In genomic region chr16:65718791-65719472, GRCm38 (mm10) we compare ENCODE assay signal across 20 mouse cellular contexts.
DNase-seq lines count a peak whose midpoint lies in the region; ATAC-seq and TF ChIP-seq lines count a peak whose summit lies in the region.
"Had no signal": no experiment of that assay in that cellular context is flagged by ENCODE, and none has a peak within 500 bp of the region (broad histone marks: within the 10 kb centered on the region; RNA-seq: fewer than 3 reads in every experiment).

No protein-coding gene starts in this region.

- DNase-seq in kidney, adult 18-20 months: no peak
- DNase-seq in ovary, postnatal 36 days (ENCODE audit: low spot score): peak; percentile 4
- DNase-seq in ovary, postnatal 14 days (ENCODE audit: low spot score): no peak
- peak; percentile 52 to 60 for DNase-seq in adrenal gland, postnatal 36 days
- DNase-seq in left cerebral cortex, adult 11 months (ENCODE audit: low spot score): no peak
- DNase-seq: B cell, adult 2 months; cerebellum, adult 9-10 months; gastrocnemius, adult 2 months; layer of hippocampus, postnatal 36 days; liver, embryonic 13.5 days; lung, postnatal 10 days; right cerebral cortex, postnatal 4 days; thymus, postnatal 25 days had no signal

- 46% methylated on average over 6 of the region's 6 CpGs for WGBS in kidney, embryonic 14.5 days

- peak; percentile 77; the same call in 1 of the 2 replicates for ATAC-seq in kidney, embryonic 14.5 days (ENCODE audit: low FRiP score, low TSS enrichment)
- ATAC-seq in monocyte, adult 5-6 weeks (replicated peaks; ENCODE audit: insufficient number of reproducible peaks, low FRiP score, low TSS enrichment, poor library complexity, severe bottlenecking): no peak
- ATAC-seq: midbrain, embryonic 13.5 days had no signal

- no peaks in the 10 kb centered on the region for H3K36me3 ChIP-seq in kidney, embryonic 14.5 days (ENCODE audit: control insufficient read depth, insufficient read depth, low read length)
- H3K36me3 ChIP-seq in myocyte (ENCODE audit: control insufficient read depth, insufficient read depth): no peaks in the 10 kb centered on the region
- H3K36me3 ChIP-seq: forebrain, embryonic 12.5 days; heart, embryonic 10.5 days; liver, embryonic 13.5 days; midbrain, embryonic 13.5 days had no signal

- H3K27ac ChIP-seq in kidney, embryonic 14.5 days (ENCODE audit: low read depth, low read length): no peak overlapping the region
- H3K27ac ChIP-seq: forebrain, embryonic 12.5 days; gastrocnemius, adult 2 months; heart, embryonic 10.5 days; liver, embryonic 13.5 days; midbrain, embryonic 13.5 days; stomach, postnatal 0 days had no signal

- no peaks in the 10 kb centered on the region for H3K79me2 ChIP-seq in myocyte (ENCODE audit: control insufficient read depth, insufficient read depth)

- no peak for TF ChIP-seq POLR2A in myocyte (IDR thresholded peaks at IDR 0.05; ENCODE audit: insufficient read length, low read depth)

- H3K9me3 ChIP-seq in kidney, embryonic 14.5 days (ENCODE audit: control insufficient read depth, low read length): no peaks in the 10 kb centered on the region
- H3K9me3 ChIP-seq: forebrain, embryonic 12.5 days; heart, embryonic 10.5 days; liver, embryonic 13.5 days; midbrain, embryonic 13.5 days had no signal

- H3K4me3 ChIP-seq in kidney, embryonic 14.5 days (ENCODE audit: low read length): no peak overlapping the region
- H3K4me3 ChIP-seq in myocyte: no peak overlapping the region
- H3K4me3 ChIP-seq: forebrain, embryonic 12.5 days; gastrocnemius, adult 2 months; heart, embryonic 10.5 days; liver, embryonic 13.5 days; midbrain, embryonic 13.5 days had no signal

- no peaks in the 10 kb centered on the region for H3K27me3 ChIP-seq in kidney, embryonic 14.5 days (ENCODE audit: control insufficient read depth, insufficient read depth, low read length)
- H3K27me3 ChIP-seq in myocyte (ENCODE audit: control insufficient read depth, insufficient read depth, insufficient read length): no peaks in the 10 kb centered on the region
- H3K27me3 ChIP-seq: forebrain, embryonic 12.5 days; liver, embryonic 13.5 days; midbrain, embryonic 13.5 days had no signal

- H3K9ac ChIP-seq in kidney, embryonic 14.5 days (ENCODE audit: low read depth, low read length): no peak overlapping the region
- H3K9ac ChIP-seq: forebrain, embryonic 12.5 days; liver, embryonic 13.5 days; midbrain, embryonic 13.5 days had no signal

- H3K4me1 ChIP-seq in kidney, embryonic 14.5 days (ENCODE audit: control insufficient read depth, insufficient read depth, low read length): no peaks in the 10 kb centered on the region
- H3K4me1 ChIP-seq: forebrain, embryonic 12.5 days; heart, embryonic 10.5 days; liver, embryonic 13.5 days; midbrain, embryonic 13.5 days had no signal

- no peak overlapping the region for H3ac ChIP-seq in myocyte (ENCODE audit: control insufficient read depth, insufficient read length)

- H3K4me2 ChIP-seq in kidney, embryonic 14.5 days (replicated peaks; ENCODE audit: low read depth, low read length): no peak overlapping the region
- H3K4me2 ChIP-seq in myocyte (ENCODE audit: low read depth): no peak overlapping the region
- H3K4me2 ChIP-seq: forebrain, embryonic 12.5 days; liver, embryonic 13.5 days; midbrain, embryonic 13.5 days had no signal

TF ChIP-seq in myocyte, 11 proteins besides CTCF, POLR2A, EP300 and RAD21:
- TF ChIP-seq TCF3 (IDR thresholded peaks at IDR 0.05; ENCODE audit: insufficient read length, low read depth) (no peak), MAX (IDR thresholded peaks at IDR 0.05; ENCODE audit: low read depth) (no peak), USF1 (IDR thresholded peaks at IDR 0.05; ENCODE audit: low read depth) (no peak), REST (IDR thresholded peaks at IDR 0.05; ENCODE audit: insufficient read depth, insufficient read length) (no peak), POLR2AphosphoS2 (IDR thresholded peaks at IDR 0.05; ENCODE audit: insufficient read length, low read depth) (no peak), MYOD1 (IDR thresholded peaks at IDR 0.05; ENCODE audit: control insufficient read depth in 1 of 3, insufficient read length in 2 of 3, low read depth in 2 of 3) (peak in 2 of 3 experiments; percentile 55 to 66)
TF ChIP-seq in myocyte: peak in this region for 1.

Comparison
In these comparisons a context has a peak if more than half of its experiments do, and no peak if none do; other contexts are left out.
1. DNase-seq: peak in ovary, postnatal 36 days (single experiment) and adrenal gland, postnatal 36 days (2 of 2); none in kidney, adult 18-20 months (single experiment), ovary, postnatal 14 days (single experiment) and left cerebral cortex, adult 11 months (single experiment).